Mouse (Mus musculus): ENCODE measurements at regions not wholly inside any gene's neighbourhood (a gene's known extent, or its start where the extent isn't known, plus 50 kb on each side); places are given as distances from the start of the nearest gene placed in this dataset.

DNA sequence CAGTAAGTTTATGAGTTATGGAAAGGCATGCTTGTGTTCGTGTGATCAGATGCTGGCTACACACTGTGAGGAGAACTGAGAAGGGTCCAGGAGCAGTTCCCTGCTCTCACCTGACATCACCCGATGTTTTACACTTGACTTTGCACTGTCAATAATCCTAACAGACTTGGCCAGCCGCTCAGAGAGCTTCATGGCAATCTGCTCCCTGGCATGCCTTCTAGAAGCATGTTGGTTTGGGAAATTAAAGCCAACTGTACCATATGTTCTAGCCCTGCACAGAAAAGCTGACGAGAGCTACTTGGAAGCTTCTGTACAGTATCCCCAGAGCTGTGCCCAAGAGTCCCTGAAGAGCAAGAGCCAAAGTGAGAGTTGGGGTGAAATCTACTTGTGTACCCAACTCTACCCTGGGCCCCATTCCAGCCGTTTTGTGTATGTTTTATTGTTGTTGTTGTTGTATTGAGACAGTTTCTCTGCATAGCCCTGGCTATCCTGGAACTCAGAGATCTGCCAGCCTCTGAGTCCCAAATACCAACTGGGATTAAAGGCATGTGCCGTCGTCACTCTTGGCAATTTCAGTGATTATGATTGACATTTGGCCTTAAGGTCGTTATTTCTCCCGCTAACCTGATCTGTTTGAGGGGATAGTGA, 56.5 kb upstream of the Cnksr3 start:
- DNase-seq (ENCODE audit: low read depth): no peak

GRCm38 (mm10) chr10:7267903-7268302, 55.9 kb upstream of the Cnksr3 start:
- DNase-seq (ENCODE audit: low read depth): no peak

DNA sequence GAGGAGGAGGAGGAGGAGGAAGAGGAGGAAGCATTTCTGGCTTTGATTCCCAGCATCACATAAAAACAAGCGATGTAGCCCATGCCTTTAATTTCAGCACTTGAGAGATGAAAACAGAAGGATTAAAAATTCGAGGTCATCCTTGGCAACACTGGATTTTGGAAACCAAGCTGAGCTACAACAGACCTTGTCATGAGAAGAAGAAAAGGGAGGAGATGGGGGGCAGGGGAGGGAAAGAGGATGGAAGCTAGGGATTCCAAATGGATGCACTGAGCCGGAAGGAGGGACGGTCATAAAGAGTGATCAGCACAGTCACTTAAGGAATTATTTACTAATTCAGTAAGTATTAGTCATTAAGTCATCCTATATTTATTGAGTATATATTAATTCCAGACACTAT, 55.1 kb upstream of the Cnksr3 start:
- no peak for DNase-seq (ENCODE audit: low read depth)

DNA sequence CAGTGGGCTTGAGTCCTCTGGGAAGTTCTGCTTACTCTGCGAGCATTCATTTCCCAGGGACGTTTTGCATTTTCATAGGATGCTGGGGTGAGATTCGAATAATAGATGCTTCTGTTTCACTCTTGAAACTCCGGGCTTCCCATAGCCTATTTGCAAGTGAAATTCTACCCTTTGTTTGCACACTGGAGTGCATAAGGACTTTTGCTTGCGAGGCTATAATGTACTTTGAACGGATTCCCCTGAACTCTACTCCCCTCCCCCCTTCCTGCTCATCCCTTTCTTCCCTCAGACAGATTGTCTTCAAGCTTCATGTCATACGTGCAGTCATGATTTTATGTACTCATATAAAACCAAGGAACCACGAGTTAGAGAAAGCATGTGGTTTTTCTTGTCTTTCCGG, 53.4 kb upstream of the Cnksr3 start:
- no peak for DNase-seq (ENCODE audit: low read depth)

GRCm38 (mm10) chr10:7264721-7265120, 52.7 kb upstream of the Cnksr3 start:
- DNase-seq (ENCODE audit: low read depth): no peak
